Mouse (Mus musculus): ENCODE measurements around the gene Opn5.

Opn5 gene

GRCm38 (mm10) chr17:42611295-42611694 is at the start of gene Opn5:
TSS of gene Opn5 (minus strand) at chr17:42611395.
- no peak for DNase-seq (ENCODE audit: low spot score)

- peak; percentile 18 for DNase-seq (ENCODE audit: low spot score)
Observed at GRCm38 (mm10) chr17:42658634-42659422, 47.6 kb upstream of the Opn5 start.

DNA sequence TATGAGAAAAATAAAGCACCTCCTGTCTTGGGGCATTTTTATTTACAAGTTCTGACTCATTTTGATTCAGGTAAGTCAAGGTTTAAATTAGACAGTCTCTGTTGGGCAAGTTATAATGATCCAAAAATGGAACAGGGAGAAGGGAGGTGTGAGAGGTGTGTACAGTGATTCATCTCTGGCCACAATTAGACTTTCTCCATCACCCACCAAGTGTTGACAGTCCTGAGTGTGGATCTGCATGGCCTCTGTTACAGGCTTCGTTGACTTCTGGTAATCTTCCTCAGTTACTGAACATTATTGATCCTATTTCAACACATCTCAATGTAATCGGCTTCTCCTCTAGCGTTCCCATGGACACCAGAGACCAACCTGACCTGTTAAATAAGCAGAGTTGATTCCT is 32.2 kb upstream of the Opn5 start:
- DNase-seq (ENCODE audit: low spot score), result no peak

DNA sequence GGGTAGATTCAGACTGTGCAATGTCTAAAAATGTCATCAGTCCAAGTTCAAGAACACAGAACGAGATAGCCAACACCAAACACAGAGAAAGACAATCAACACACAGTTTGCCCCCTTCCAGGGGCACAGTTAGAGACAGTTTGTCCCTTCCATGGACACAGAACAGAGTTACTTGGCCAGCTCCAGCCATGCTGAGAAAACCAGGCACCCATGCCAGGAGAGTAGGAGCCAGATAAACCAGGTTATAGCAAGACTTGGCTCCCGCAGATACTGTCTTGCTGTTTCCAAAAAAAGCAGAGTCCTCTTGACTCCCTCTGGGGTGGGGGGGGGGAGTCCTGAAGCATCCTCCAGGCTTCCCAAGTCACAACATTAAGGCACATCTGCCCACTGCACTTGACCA is 19.0 kb upstream of the Opn5 start:
- no peak for DNase-seq (ENCODE audit: low spot score)

- DNase-seq (ENCODE audit: low spot score), result peak; percentile 48
Observed at GRCm38 (mm10) chr17:42613043-42613737, 2.0 kb upstream of the Opn5 start.

DNA sequence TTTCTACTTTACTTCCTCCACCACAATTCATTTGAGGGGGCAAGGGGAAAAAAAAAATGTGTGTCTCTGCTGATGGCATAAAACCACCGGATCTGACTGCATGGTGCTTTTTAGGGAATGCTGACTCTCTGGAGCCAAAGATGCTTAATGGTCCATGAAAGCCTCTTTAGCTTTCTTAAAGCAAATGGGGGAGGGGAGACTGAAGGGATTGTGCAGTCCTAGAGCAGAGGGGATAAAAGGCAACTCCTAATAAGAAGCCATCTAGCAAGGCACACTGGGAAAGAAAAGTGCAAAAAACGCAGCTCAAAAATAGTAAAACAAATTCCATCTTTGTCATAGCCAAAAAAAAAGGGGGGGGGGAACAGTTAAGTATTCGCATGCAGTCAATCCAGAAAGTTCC is 2.9 kb downstream of the Opn5 start:
- no peak for DNase-seq (ENCODE audit: low spot score)

GRCm38 (mm10) chr17:42602829-42603784 is 8.1 kb downstream of the Opn5 start:
- DNase-seq (ENCODE audit: low spot score), result peak; percentile 38

- DNase-seq (ENCODE audit: low spot score), result no peak
Observed at GRCm38 (mm10) chr17:42586486-42586885, 24.7 kb downstream of the Opn5 start.

DNA sequence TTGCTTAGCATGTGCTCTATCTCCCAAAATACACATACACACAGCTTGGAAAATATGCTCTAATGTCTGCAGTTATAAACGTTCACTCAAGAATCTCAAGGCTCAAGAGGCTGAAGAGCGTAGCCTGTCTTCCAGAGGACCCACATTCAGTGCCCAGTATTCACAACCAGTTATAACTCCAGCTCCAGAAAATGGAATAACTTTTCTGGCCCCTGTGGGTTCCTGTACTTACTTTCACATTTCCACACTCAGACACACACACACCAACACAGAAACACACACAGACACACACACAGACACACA is 28.2 kb downstream of the Opn5 start:
- no peak for DNase-seq (ENCODE audit: low spot score)

DNA sequence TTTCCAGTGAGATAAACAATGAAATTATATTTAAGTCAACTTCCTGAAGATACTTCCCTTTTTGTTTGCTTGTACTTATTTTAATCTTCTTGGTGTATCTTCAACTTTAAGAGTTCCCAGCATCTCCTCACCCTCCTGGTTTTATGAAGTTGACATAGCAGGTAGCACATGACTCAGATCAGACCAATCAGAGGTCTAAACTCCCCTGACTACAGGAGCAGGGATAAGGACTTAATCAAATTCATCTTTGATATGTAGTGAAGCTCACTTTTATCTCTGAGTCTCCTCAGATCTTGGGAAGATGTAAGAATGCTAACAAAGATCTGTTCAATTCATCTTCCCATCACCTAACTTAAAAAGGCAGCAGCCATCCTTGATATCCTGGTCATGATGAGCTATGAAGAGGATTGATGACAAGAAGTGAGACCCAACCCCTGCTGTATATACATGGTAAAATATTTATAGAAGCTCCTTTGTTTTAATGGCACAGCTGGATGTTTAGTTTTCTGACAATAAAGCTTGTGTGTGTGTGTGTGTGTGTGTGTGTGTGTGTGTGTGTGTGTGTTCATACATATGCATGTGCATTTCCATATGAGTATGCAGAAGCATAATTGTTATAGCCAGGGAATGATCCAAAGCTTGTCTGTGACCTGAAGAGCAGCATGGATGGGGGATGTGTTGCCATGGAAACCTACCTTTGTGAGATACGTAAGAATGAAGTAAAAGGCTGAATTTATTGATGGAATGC is 28.7 kb downstream of the Opn5 start:
- DNase-seq (ENCODE audit: low spot score), result no peak

DNA sequence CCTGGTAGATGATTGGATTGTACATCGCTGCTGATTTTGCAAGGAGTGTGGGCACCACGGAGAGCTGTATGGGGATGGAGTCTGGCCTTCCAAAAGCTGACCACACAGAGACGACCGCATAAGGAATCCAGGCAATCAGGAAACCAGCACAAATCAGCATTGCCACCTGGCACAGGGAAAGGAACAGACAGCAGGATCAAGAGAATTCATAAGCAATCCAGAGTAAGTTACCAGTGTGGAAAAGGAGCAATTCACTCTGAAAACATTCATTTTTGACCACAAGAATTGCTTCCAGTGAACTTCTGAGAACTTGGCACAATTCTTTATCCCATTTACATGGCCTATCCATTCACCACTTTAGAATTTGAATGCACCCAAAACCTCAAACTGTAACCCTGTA is 30.6 kb downstream of the Opn5 start:
- DNase-seq (ENCODE audit: low spot score), result no peak

DNA sequence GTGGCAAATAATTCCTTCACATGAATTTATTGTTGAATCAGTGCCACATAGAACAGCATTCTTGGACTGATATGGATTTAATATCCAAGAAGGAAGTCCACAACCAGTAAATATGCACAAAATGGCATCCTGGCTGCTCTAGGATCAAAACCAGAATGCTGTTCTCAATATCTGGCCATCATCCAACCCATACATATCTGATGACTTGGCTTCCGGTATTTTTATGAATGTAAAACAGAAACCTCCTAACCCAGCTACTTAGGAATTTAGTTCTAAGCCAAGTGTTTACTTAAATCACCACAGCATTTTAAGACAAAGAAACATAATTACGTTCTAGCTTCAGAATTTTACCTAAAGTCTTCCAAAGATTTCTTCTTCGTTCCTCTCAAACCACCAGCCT is 31.0 kb downstream of the Opn5 start:
- DNase-seq (ENCODE audit: low spot score), result no peak

GRCm38 (mm10) chr17:42576671-42577168 is 34.5 kb downstream of the Opn5 start:
- DNase-seq (ENCODE audit: low spot score), result no peak

GRCm38 (mm10) chr17:42573786-42574185 is 37.4 kb downstream of the Opn5 start:
- no peak for DNase-seq (ENCODE audit: low spot score)

- no peak for DNase-seq (ENCODE audit: low spot score)
Observed at GRCm38 (mm10) chr17:42549578-42549977, 61.6 kb downstream of the Opn5 start.

DNA sequence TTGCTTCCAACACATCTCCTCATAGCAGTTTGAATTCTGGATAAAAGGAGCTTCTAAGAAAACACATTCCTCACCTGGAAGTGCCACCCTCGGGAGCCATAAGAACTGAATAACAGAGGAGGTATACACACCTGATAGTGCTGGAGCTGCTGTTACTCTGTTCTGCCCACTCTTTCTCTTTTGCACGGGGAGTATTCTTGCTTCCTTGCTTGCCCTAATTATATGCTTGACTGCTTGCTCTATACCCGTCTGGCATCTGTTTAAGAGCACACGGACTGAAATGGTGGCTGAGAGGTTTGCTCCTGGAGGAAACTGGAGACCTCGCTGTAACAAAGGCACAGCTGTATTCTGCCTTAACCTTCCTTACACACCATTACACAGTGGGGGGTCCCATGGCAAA is 81.0 kb downstream of the Opn5 start:
- no peak for DNase-seq (ENCODE audit: low spot score)

- no peak for DNase-seq (ENCODE audit: low spot score)
Observed at GRCm38 (mm10) chr17:42509356-42510262, 101.6 kb downstream of the Opn5 start.
